1 mouse cellular context compared by ENCODE assay signal in genomic region chr7:19210010-19210409, GRCm38 (mm10).
TF ChIP-seq lines count a peak whose summit lies in the region.

No protein-coding gene starts in this region.

TF ChIP-seq in MEL, 35 proteins besides CTCF, POLR2A, EP300 and RAD21:
- no peak for TF ChIP-seq POLR2AphosphoS2 (IDR thresholded peaks at IDR 0.05; ENCODE audit: low read length)
- TF ChIP-seq HCFC1 (IDR thresholded peaks at IDR 0.05; ENCODE audit: low read depth, low read length) = no peak
- no peak for TF ChIP-seq SIN3A (IDR thresholded peaks at IDR 0.05; ENCODE audit: low read length)
- TF ChIP-seq CHD1 (IDR thresholded peaks at IDR 0.05; ENCODE audit: low read depth, low read length) = no peak
- no peak for TF ChIP-seq KAT2A (conservative IDR thresholded peaks at IDR 0.05; ENCODE audit: low read depth, low read length)
- TF ChIP-seq TAL1 (IDR thresholded peaks at IDR 0.05; ENCODE audit: low read length) = no peak
- peak; percentile 21; the same call in 1 of the 2 replicates for TF ChIP-seq SMC3 (IDR thresholded peaks at IDR 0.05; ENCODE audit: low read depth, low read length)
